Mouse (Mus musculus): ENCODE measurements around the gene 2410004B18Rik.

Gene 2410004B18Rik

GRCm38 (mm10) chr3:145929525-145930400, 8.1 kb upstream of the 2410004B18Rik start:
- no peak for DNase-seq (ENCODE audit: extremely low read depth, low read depth, low spot score)

DNA sequence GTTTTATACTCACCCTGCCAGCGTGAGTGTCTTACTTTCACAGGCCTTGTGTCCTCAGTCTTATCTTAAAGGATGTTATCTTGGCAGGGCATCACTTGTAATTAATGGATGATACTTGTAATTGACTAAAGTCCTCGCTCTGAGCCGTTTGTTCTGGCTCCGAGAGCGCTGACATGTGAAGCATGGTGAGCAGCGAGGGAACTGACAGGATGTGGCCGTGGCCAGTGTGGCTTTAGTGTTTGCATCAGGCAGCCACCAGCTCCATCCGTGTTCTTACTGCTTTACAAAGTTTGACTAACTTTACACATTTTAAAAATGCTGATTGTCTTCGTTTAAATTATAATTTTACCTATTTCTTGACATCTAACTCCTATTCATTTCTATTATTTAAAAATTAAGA, 4.0 kb upstream of the 2410004B18Rik start:
- DNase-seq (ENCODE audit: extremely low read depth, low read depth, low spot score) = no peak

DNA sequence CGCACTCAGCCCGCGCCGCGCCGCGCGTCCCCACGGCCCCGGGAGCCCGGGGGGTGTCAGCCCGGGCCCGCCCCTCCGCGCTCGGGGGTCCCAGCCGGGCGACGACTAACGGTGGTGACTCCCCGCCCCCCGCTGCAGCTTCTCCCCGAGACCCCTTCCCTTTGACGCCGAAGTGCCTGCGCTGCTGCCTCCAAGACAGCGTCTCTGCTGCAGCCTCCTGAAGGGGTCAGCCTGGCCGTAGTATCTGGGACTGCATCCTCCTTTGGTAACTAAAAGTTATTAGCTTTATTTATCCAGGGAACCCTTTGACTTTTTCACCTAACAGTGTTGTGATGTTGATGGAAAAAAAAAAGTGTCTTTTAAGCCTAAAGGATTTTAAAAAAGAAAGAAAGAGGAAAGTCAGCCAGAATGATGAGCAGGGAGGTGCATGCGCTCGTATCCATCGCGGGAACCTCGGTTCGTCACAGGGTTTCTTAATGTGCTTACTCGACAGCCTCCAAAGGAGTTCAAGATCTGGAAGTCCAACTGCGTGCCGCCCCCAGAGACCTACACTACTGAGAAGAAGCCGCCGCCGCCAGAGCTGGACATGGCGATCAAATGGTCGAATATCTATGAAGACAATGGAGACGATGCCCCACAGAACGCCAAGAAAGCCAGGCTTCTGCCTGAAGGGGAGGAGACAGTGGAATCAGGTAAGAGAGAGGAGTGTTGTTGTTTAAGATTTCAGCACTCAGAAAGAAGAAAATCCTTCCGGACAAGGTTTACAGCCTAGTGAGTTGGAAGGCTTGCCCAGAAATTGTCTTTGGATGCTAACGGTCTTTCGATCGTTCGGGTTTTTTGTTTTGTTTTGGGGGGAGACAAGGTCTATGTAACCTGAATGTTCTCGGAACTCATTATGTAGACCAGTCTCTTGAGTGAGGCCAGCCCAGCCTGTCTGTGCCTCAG, 863 bp downstream of the 2410004B18Rik start:
- no peak for DNase-seq (ENCODE audit: extremely low read depth, low read depth, low spot score)

DNA sequence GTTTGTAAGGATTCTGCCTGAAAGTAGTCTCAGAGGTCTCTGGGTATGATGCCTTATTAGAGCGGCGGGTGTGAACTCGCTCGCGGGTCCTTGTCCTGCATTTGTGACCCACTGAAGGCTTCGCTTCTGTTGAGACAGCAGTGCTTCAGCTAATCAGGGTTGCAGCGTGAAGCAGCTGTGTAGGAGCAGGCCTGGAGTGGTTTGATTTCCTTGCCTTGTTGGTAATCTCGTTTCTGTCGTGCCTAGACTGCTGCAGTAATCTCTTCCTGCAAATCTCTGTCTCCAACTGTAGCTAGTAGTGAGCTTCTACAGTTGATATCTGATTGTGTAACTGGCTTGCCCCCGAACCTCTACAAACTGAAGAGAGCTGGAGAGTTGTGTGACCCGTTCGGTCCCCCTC, 1.6 kb downstream of the 2410004B18Rik start:
- no peak for DNase-seq (ENCODE audit: extremely low read depth, low read depth, low spot score)

GRCm38 (mm10) chr3:145939971-145940370, 2.2 kb downstream of the 2410004B18Rik start:
- no peak for DNase-seq (ENCODE audit: extremely low read depth, low read depth, low spot score)

GRCm38 (mm10) chr3:145941971-145942370, 4.2 kb downstream of the 2410004B18Rik start:
- DNase-seq (ENCODE audit: extremely low read depth, low read depth, low spot score) = no peak

DNA sequence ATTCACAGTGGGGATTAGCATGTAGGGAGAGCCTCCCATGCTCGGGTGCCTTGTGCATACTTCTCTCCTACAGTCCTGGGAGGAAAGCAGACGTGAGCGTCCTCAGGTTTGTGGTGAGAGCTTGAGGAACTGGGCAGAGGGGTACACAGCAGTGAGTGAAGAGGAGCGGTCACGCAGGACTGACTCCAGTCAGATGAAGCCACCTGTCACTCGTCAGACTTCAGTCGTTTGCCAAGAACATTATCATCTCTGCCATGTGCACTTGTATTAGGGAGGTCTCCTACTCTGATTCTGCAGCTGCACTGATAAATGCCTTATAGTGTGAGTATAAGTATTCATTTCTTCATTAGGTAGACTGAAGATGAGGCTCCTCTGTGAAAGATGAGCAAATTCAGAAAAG, 6.5 kb downstream of the 2410004B18Rik start:
- DNase-seq (ENCODE audit: extremely low read depth, low read depth, low spot score) = no peak

DNA sequence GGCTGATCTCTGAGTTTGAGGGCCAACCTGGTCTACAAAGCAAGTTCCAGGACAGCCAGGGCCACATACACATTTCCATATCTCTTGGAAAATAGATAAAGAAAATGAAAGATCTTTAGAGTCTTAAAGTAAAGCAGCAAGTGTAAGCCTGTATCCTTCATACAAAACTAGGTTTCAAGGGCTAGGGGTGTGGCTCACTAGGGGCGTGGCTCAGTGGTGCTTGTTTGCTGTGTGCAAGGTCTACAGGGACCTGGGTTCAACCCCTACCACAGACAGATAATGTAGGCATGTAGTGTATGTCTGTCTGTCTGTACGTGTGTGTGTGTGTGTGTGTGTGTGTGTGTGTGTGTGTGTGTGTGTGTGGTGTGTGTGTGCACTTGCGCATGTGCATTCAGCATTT, 8.1 kb downstream of the 2410004B18Rik start:
- DNase-seq (ENCODE audit: extremely low read depth, low read depth, low spot score) = no peak

GRCm38 (mm10) chr3:145946654-145947053, 8.8 kb downstream of the 2410004B18Rik start:
- no peak for DNase-seq (ENCODE audit: extremely low read depth, low read depth, low spot score)

DNA sequence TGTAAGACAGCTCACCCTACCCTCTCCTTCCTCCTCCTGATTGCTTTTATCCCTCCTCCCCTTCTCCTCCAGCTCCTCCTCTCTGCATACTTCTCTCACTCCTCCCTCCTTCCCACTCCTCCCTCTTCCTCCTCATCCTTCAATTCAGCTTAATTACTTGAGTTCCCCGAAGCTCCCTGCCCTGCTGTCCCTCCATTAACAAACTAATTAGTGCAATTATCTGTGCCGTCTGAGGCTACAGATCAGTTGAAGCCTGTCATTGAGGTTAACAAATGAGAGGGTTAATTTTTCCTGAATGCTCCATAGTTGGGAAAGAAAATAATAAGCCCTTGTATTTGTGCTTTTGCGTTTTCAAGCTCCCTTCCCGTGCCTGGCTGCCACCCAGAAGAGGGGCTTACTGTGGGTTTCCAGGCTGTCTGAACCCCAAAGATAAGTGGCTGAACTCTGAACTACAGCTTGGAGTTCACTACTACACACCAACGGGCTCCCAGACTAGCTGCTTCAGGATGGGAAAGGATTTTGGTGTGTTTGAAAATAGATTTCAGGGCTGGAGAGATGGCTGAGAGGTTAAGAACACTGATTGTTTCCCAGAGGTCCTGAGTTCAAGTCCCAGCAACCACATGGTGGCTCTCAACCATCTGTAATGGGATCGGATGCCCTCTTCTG, 9.9 kb downstream of the 2410004B18Rik start:
- no peak for DNase-seq (ENCODE audit: extremely low read depth, low read depth, low spot score)

DNA sequence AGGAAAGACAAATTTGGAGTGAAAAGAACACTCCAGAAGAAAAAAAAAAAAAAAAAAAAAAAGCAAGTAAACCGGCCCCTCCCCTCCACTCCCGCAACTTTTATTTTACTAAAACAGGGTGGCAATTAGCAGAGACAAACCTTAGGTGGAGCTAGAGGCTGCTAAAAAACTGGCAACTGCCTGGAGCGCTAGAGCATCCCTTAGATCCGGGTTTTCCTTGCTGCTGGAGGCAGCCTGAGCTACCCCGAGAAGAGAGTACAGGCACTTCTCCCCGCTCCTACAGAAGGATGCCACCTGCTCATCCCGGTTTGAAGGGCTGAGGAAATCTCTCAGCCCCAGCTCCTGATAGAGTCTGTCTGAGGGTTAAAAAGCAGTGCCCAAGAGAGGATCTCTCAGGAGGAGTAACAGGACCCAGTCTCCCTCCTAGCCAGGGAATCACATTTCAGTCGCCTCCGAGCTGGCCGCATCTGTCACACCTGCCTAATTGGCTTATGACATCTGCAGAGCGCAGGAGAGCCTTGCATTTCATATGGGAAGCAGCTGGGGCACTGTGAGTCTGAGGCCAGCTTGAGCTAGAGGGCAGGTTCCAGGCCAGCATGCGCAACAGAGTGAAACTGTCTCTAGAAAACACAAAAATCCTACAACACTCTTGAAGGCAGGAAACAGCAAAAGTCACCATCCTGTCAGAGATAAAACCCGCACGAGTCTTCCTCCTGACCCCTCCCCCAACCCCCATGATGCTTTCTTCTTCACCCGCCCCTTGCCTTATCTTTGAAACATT, 12.4 kb downstream of the 2410004B18Rik start:
- DNase-seq (ENCODE audit: extremely low read depth, low read depth, low spot score) = no peak

GRCm38 (mm10) chr3:145950815-145951130, 13.0 kb downstream of the 2410004B18Rik start:
- no peak for DNase-seq (ENCODE audit: extremely low read depth, low read depth, low spot score)

DNA sequence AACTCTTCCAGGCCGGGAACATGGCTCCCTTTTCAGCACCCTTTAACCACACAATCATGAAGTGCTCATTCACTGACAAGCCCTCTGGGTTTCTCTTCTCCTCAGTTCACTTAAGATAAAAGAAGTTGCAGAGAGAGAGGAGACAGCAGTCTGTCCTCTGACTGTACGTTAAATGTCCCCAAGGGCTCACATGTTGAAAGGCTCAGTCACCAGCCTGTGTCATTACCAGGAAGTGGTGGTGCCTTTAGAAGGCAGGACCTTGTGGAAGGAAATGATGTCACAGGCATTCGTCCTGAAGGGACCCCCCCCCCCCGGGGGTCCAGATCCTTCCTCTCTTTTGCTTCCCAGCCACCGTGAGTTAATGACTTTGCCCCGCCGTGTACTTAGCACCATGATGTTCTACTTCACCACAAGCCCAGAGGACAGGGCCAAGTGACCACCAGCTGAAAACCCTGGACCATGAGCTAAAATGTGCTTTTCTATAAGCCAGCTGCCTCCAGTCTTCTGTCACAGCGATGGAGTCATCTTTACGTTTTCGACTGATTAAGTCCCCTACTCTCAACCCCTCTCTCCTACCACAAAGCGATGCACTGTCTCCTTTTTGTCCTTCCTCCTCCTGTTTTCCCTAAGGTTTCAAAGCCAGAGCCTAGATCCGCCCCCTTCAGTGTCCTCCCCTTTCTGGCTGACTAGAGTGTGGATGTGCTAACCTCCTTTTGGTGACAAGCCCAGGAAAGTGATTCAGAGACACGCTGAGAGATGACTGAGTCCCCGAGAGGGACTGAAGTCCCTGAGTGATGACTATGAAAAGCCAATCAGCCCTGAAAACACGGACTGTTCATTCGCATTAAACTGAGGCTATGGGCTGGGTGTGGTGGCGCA, 13.7 kb downstream of the 2410004B18Rik start:
- no peak for DNase-seq (ENCODE audit: extremely low read depth, low read depth, low spot score)

DNA sequence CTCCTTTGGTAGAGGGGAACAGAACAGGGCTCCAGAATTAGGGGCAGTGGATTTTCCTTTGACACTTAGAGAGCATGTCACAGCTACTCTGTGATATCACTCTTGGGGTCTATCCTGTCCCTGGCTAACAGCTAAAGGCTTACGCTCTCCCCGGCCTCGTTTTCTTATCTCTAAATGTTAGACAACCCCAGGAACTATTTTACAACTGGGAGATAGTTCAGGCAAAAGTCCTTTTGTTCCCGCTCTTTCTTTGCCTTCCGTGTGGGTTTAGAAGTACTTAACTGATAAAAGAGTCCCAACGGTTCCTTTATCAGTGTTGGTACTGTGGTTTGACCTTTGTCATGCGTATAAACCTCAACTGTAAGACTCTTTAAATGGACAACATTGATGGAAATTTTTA, 15.1 kb downstream of the 2410004B18Rik start:
- DNase-seq (ENCODE audit: extremely low read depth, low read depth, low spot score) = no peak

GRCm38 (mm10) chr3:145953411-145953810, 15.6 kb downstream of the 2410004B18Rik start:
- no peak for DNase-seq (ENCODE audit: extremely low read depth, low read depth, low spot score)

GRCm38 (mm10) chr3:145959824-145960223, 22.0 kb downstream of the 2410004B18Rik start:
- DNase-seq (ENCODE audit: extremely low read depth, low read depth, low spot score) = no peak

DNA sequence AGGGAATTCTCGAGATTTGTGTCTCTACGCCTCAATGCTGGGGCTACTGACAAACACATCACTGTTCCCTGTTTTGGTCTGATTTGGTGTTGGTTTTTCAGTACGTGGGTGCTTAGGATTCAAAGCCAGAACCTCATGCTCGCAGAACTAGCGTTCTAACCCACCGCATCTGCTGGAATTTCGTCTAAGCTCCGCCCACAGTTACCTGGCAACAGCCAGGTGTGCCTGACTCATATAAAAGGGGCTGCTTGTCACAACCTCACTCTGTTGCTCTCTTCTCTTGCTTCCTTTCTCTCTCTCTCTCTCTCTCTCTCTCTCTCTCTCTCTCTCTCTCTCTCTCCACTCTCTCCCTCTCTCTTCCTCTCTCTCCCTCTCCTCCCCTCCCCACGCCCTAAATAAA, 24.6 kb downstream of the 2410004B18Rik start:
- no peak for DNase-seq (ENCODE audit: extremely low read depth, low read depth, low spot score)

GRCm38 (mm10) chr3:145963101-145964017, 25.5 kb downstream of the 2410004B18Rik start:
- DNase-seq (ENCODE audit: extremely low read depth, low read depth, low spot score) = no peak

DNA sequence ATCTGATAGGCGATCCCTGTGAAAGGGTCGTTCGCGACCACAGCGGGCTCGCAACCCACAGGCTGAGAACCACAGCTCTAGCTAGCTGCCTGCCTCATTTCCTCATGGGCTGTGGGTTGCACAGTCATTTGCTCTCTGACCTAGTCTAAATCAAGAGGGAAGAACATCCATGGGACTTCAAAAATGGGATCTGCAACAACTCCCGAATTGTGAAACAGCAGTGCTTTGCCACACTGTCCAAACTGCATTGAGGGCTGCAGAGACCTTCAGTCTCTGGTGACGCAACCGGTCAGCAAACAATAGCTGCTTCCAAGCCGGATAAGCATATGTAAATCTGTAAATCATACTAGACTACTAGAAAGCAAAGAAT, 26.2 kb downstream of the 2410004B18Rik start:
- DNase-seq (ENCODE audit: extremely low read depth, low read depth, low spot score) = no peak

All from fat pad, adult 2 months (tissue).